Mouse (Mus musculus): ENCODE measurements at regions not wholly inside any gene's neighbourhood (a gene's known extent, or its start where the extent isn't known, plus 50 kb on each side); places are given as distances from the start of the nearest gene placed in this dataset.

- no peak for DNase-seq
These were observed 123.9 kb upstream of the Slc35b3 start for GRCm38 (mm10) chr13:39084544-39084943.

GRCm38 (mm10) chr13:39074211-39074610 lies 113.5 kb upstream of the Slc35b3 start:
- DNase-seq: no peak

- DNase-seq: no peak
These were observed 71.6 kb upstream of the Slc35b3 start for GRCm38 (mm10) chr13:39032263-39032662.

GRCm38 (mm10) chr13:39020168-39020567 lies 59.5 kb upstream of the Slc35b3 start:
- no peak for DNase-seq

GRCm38 (mm10) chr13:39011696-39012095 lies 51.0 kb upstream of the Slc35b3 start:
- DNase-seq: peak; percentile 70
